Mouse (Mus musculus) embryonic facial prominence, embryonic 14.5 days (tissue): Measurements from ENCODE around the gene Robo1. TPM values are rescaled to one million over a fixed set of nuclear protein-coding genes. Genes with fewer than 3 reads are reported as not detected.

Experiments used
- ATAC-seq: fragments of 200-750 bp; cut with Nextera tagmentation; 2 replicates; pipeline ENCODE4 v1.8.0; 2017; ENCODE audit warnings: low read depth, moderate number of reproducible peaks, moderate TSS enrichment
- DNase-seq: peaks from one replicate; pipeline ENCODE4 v3.0.0-alpha.2; 2015; ENCODE audit warnings: low spot score
- H3K27ac ChIP-seq: fragments of 300-500 bp; sonication (generic); replicated peaks from 2 replicates; pipeline ENCODE4 v1.5.1; 2014; ENCODE audit warnings: low read depth, mild to moderate bottlenecking, low read length, moderate library complexity
- H3K27me3 ChIP-seq: fragments of 300-500 bp; sonication (generic); replicated peaks from 2 replicates; pipeline ENCODE4 v1.6.1; 2014; ENCODE audit warnings: low read length; ENCODE audit not compliant: control insufficient read depth, insufficient read depth
- H3K36me3 ChIP-seq: fragments of 300-500 bp; sonication (generic); 2 replicates; pipeline ENCODE4 v1.6.1; 2014; ENCODE audit warnings: low read length, mixed read lengths; ENCODE audit not compliant: control insufficient read depth, insufficient read depth
- H3K4me1 ChIP-seq: fragments of 300-500 bp; sonication (generic); 2 replicates; pipeline ENCODE4 v1.6.1; 2014; ENCODE audit warnings: antibody characterized with exemption, low read length; ENCODE audit not compliant: control insufficient read depth, insufficient read depth
- H3K4me2 ChIP-seq: fragments of 300-500 bp; sonication (generic); 2 replicates; pipeline ENCODE4 v1.6.1; 2014; ENCODE audit warnings: low read depth, mild to moderate bottlenecking, low read length, moderate library complexity, mixed read lengths
- H3K4me3 ChIP-seq: fragments of 300-500 bp; sonication (generic); 2 replicates; pipeline ENCODE4 v1.5.1; 2014; ENCODE audit warnings: low read depth, mild to moderate bottlenecking, low read length
- H3K9ac ChIP-seq: fragments of 300-500 bp; sonication (generic); 2 replicates; pipeline ENCODE4 v1.6.1; 2014; ENCODE audit warnings: low read depth, mild to moderate bottlenecking, low read length, moderate library complexity, mixed read lengths
- H3K9me3 ChIP-seq: fragments of 300-500 bp; sonication (generic); 2 replicates; pipeline ENCODE4 v1.6.1; 2016; ENCODE audit warnings: low read length; ENCODE audit not compliant: control insufficient read depth
- WGBS: fragments of 180-500 bp; shearing (Covaris S2); extraction: QIAGEN DNeasy Blood & Tissue Kit; methylation state at CpG from one replicate; pipeline ENCODE4 v1.1.7; 2014; 5-methylcytosine and 5-hydroxymethylcytosine counted together
- polyA plus RNA-seq: library from polyadenylated mRNA; unstranded; fragments of >200 nt; fragmentation: Nextera tagmentation; extraction: Ambion mirVana; gene quantifications from 2 replicates; pipeline ENCODE4 v1.2.1, GENCODE M21; 2014

Gene Robo1
- polyA plus RNA-seq, 1 experiment from 2014 or later: 32.6 TPM

GRCm38 (mm10) chr16:72773034-72773433 lies 464.9 kb downstream of the Robo1 start:
- Histone ChIP-seq H3K27me3 (no peaks in the 10 kb centered on the region), H3K4me3 (no peak overlapping the region), H3K9ac (no peak overlapping the region), H3K9me3 (no peaks in the 10 kb centered on the region), H3K36me3 (no peaks in the 10 kb centered on the region), H3K4me2 (no peak overlapping the region), H3K4me1 (peaks cover 6% of the 10 kb centered on the region), H3K27ac (no peak overlapping the region)
- 28% methylated on average over 7 of the region's 7 CpGs for WGBS
- no peak for DNase-seq
- no peak for ATAC-seq

- H3K4me2 ChIP-seq: no peak overlapping the region
- DNase-seq (peak; percentile 55), ATAC-seq (peak; percentile 22; the same call in 1 of the 2 replicates)
- no peaks in the 10 kb centered on the region for H3K27me3 ChIP-seq
- no peak overlapping the region for H3K27ac ChIP-seq
- no peak overlapping the region for H3K9ac ChIP-seq
- H3K36me3 ChIP-seq: no peaks in the 10 kb centered on the region
- 34% methylated on average over 9 of the region's 9 CpGs for WGBS
- H3K4me1 ChIP-seq: peaks cover 5% of the 10 kb centered on the region; the same call in 1 of the 2 replicates
- H3K9me3 ChIP-seq: no peaks in the 10 kb centered on the region
- H3K4me3 ChIP-seq: no peak overlapping the region
These were observed 470.4 kb downstream of the Robo1 start for GRCm38 (mm10) chr16:72778520-72778919.

DNA sequence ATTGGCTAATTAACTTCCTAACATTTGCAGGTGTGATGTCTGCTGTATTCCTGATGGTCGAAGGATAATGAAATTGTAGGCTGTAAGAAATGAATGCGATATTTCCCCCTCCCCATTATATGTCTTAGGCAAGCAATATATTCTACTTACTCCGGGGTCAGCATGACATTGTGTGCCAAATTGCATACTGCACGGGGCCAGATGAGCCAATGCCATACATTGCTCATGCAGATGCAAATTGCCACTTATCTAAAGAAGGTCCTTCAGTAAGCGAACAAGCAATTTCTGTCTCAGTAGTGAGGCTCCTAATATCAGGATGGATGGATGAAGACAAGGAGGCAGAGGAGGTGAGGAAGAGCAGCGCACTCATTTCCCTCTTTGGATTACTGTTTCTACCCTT lies 474.1 kb downstream of the Robo1 start:
- DNase-seq (no peak), ATAC-seq (no peak)
- Histone ChIP-seq H3K27me3 (no peaks in the 10 kb centered on the region), H3K36me3 (no peaks in the 10 kb centered on the region), H3K9ac (no peak overlapping the region), H3K4me1 (peaks cover 5% of the 10 kb centered on the region; the same call in 1 of the 2 replicates), H3K9me3 (no peaks in the 10 kb centered on the region), H3K4me2 (no peak overlapping the region), H3K27ac (no peak overlapping the region), H3K4me3 (no peak overlapping the region)
- WGBS: 90% methylated on average over 6 of the region's 6 CpGs

DNA sequence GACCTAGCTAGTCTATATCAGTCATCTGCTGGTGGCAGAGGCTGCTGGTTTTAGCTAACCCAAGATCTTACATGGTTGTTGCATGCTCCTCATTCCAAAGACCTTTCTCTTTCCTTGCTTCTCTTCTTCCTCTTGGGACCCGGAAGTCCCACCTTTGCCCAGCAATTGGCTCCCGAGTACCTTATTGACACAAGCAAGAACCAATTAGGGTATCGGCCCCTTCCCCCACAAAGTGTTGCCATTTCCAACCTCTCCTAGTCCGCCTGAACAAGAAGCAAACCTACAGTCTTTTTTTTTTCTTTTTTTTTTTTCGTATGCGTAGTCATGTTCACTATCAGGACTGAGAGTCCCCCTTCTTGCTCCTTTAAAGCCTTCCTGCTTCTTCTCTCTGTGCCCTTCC lies 478.0 kb downstream of the Robo1 start:
- no peaks in the 10 kb centered on the region for H3K4me1 ChIP-seq
- no peak overlapping the region for H3K4me3 ChIP-seq
- WGBS: 89% methylated on average over 6 of the region's 6 CpGs
- no peak overlapping the region for H3K27ac ChIP-seq
- H3K36me3 ChIP-seq: no peaks in the 10 kb centered on the region
- no peaks in the 10 kb centered on the region for H3K9me3 ChIP-seq
- ATAC-seq: no peak
- no peak for DNase-seq
- no peak overlapping the region for H3K4me2 ChIP-seq
- H3K9ac ChIP-seq: no peak overlapping the region
- no peaks in the 10 kb centered on the region for H3K27me3 ChIP-seq

- Histone ChIP-seq H3K27ac (no peak overlapping the region), H3K4me2 (no peak overlapping the region), H3K9ac (no peak overlapping the region), H3K4me1 (no peaks in the 10 kb centered on the region), H3K36me3 (no peaks in the 10 kb centered on the region), H3K27me3 (no peaks in the 10 kb centered on the region), H3K4me3 (no peak overlapping the region), H3K9me3 (no peaks in the 10 kb centered on the region)
- DNase-seq (no peak), ATAC-seq (no peak)
- WGBS: 50% methylated on average over 5 of the region's 5 CpGs
These were observed 478.5 kb downstream of the Robo1 start for GRCm38 (mm10) chr16:72786636-72787035.

DNA sequence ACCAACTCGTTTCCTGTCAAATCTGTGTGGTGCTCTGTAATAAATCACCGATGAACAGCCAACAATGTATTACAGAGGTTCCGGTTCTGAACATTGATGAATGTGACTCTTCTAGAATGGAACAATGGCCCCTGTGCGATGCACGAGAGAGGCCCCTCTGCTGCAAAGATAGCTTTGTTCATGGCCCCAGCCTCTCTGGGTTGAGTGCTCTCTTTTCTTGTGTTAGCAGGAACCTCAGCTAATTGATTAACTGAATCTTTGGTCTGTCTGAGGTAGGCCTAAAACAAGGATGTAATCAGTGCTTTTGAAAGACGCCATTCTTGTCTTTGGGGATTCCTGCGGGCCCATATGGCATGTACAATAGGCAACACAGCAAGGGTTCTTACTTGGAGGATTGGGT lies 479.9 kb downstream of the Robo1 start:
- no peak for DNase-seq
- Histone ChIP-seq H3K4me1 (no peaks in the 10 kb centered on the region), H3K9me3 (no peaks in the 10 kb centered on the region), H3K9ac (no peak overlapping the region), H3K4me3 (no peak overlapping the region), H3K27ac (no peak overlapping the region), H3K36me3 (no peaks in the 10 kb centered on the region), H3K27me3 (no peaks in the 10 kb centered on the region), H3K4me2 (no peak overlapping the region)
- no peak for ATAC-seq
- 57% methylated on average over 7 of the region's 7 CpGs for WGBS

DNA sequence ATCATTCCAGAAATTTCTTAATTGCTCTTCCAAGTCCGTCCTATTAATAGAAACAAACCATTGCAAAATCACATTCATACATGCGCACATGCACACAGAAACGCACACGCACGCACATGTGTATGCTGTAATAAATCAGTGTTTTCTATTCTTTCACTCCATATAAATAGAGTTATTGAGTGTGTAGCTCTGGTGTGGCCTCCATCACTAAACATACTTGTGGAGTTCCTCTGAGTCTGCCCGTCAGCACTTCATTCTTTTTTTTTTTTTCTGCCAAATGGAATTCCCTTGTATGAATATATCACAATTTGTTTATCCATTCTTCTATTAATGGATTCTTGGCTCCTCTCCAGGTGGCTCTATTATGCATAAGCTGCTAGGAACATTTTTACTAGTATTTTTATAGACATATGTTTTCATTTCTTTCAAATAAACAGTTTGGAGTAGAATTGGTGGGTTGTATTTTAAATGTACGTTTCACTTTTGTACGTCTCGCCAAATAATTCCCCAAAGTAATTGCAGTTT lies 483.1 kb downstream of the Robo1 start:
- ATAC-seq (no peak), DNase-seq (peak; percentile 84)
- H3K4me3 ChIP-seq: no peak overlapping the region
- no peak overlapping the region for H3K9ac ChIP-seq
- H3K4me1 ChIP-seq: peaks cover 17% of the 10 kb centered on the region
- no peaks in the 10 kb centered on the region for H3K9me3 ChIP-seq
- no peak overlapping the region for H3K27ac ChIP-seq
- no peaks in the 10 kb centered on the region for H3K36me3 ChIP-seq
- no peaks in the 10 kb centered on the region for H3K27me3 ChIP-seq
- 66% methylated on average over 9 of the region's 9 CpGs for WGBS
- H3K4me2 ChIP-seq: no peak overlapping the region

- Histone ChIP-seq H3K9me3 (no peaks in the 10 kb centered on the region), H3K4me3 (no peak overlapping the region), H3K27me3 (no peaks in the 10 kb centered on the region), H3K4me1 (peaks cover 27% of the 10 kb centered on the region), H3K4me2 (no peak overlapping the region), H3K9ac (no peak overlapping the region), H3K36me3 (no peaks in the 10 kb centered on the region), H3K27ac (0 out of 2 replicates have a peak overlapping the region, but pooled peaks have one; percentile 24)
- DNase-seq (peak; percentile 48), ATAC-seq (no peak)
- 54% methylated on average over 6 of the region's 6 CpGs for WGBS
These were observed 486.7 kb downstream of the Robo1 start for GRCm38 (mm10) chr16:72794692-72795378.

- no peaks in the 10 kb centered on the region for H3K9me3 ChIP-seq
- no peaks in the 10 kb centered on the region for H3K36me3 ChIP-seq
- H3K4me1 ChIP-seq: peaks cover 30% of the 10 kb centered on the region
- DNase-seq: no peak
- 34% methylated on average over 1 of the region's 1 CpGs for WGBS
- 0 out of 2 replicates have a peak overlapping the region, but pooled peaks have one; percentile 24 for H3K27ac ChIP-seq
- H3K27me3 ChIP-seq: no peaks in the 10 kb centered on the region
- no peak overlapping the region for H3K4me2 ChIP-seq
- H3K4me3 ChIP-seq: no peak overlapping the region
- no peak for ATAC-seq
- no peak overlapping the region for H3K9ac ChIP-seq
These were observed 487.2 kb downstream of the Robo1 start for GRCm38 (mm10) chr16:72795379-72795712.
